In the genomic region with DNA sequence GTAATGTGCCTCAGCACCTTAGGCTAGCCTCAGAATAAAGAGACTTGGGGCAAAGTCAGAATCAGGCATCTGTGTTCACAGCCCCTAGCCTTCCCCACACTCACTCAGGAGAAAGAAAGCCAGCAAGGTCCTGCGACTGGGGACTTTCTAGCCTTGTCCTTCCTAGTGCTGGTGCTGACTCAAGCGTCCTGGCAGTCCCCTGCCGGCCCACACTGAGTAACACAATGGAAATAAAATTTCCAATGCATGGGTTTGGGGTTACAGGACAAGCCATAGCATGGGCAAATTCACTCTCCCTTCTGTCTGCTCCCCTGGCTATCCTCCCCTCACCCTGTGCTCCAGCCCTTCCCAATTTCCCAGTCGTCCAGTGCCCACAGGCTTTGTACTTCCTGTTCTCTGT, we compare ENCODE assay signal across 21 mouse cellular contexts. TPM values are rescaled to one million over a fixed set of nuclear protein-coding genes. Genes with fewer than 3 reads are reported as not detected.
DNase-seq lines count a peak whose midpoint lies in the region; ATAC-seq lines count a peak whose summit lies in the region.
"Had no signal": no experiment of that assay in that cellular context is flagged by ENCODE, and none has a peak within 500 bp of the region (broad histone marks: within the 10 kb centered on the region; RNA-seq: fewer than 3 reads in every experiment).

No protein-coding gene starts in this region.

- no peak overlapping the region for H3K4me2 ChIP-seq in heart, embryonic 13.5 days
- H3K4me2 ChIP-seq: midbrain, embryonic 12.5 days had no signal

- intact Hi-C loops in heart, postnatal 10 days (cut with DNase I) = no loop called here

- no peak overlapping the region for H3K4me3 ChIP-seq in heart, embryonic 13.5 days
- peak overlapping the region; percentile 23 for H3K4me3 ChIP-seq in megakaryocyte, embryonic 14.5 days (replicated peaks)
- H3K4me3 ChIP-seq in macrophage (ENCODE audit: inconsistent target) = no peak overlapping the region
- H3K4me3 ChIP-seq: erythroblast, embryonic 14.5 days; hindbrain, embryonic 10.5 days; midbrain, embryonic 12.5 days had no signal

- H3K9ac ChIP-seq in heart, embryonic 13.5 days = 0 out of 2 replicates have a peak overlapping the region, but pooled peaks have one; percentile 12
- H3K9ac ChIP-seq: midbrain, embryonic 12.5 days had no signal

- H3K27ac ChIP-seq in heart, embryonic 13.5 days (replicated peaks) = peak overlapping the region; percentile 45
- peak overlapping the region; percentile 5; the same call in 1 of the 2 replicates for H3K27ac ChIP-seq in macrophage
- H3K27ac ChIP-seq: hindbrain, embryonic 10.5 days; midbrain, embryonic 12.5 days had no signal

- DNase-seq in adrenal gland, postnatal 36 days = peak; percentile 48 to 54
- DNase-seq in adrenal gland, postnatal 25 days = no peak
- no peak for DNase-seq in heart, postnatal 10 days
- no peak for DNase-seq in thymus, postnatal 36 days
- DNase-seq: cerebellum, postnatal 14 days; kidney, adult 8-10 months; kidney, postnatal 25 days; lung, postnatal 14 days; right cerebral cortex, postnatal 25 days had no signal

- no peaks in the 10 kb centered on the region for H3K27me3 ChIP-seq in heart, embryonic 13.5 days (replicated peaks)
- no peaks in the 10 kb centered on the region for H3K27me3 ChIP-seq in megakaryocyte, embryonic 14.5 days (replicated peaks)
- H3K27me3 ChIP-seq: midbrain, embryonic 12.5 days had no signal

- no peaks in the 10 kb centered on the region for H3K9me3 ChIP-seq in heart, embryonic 13.5 days
- no peaks in the 10 kb centered on the region for H3K9me3 ChIP-seq in megakaryocyte, embryonic 14.5 days
- H3K9me3 ChIP-seq: hindbrain, embryonic 10.5 days; midbrain, embryonic 12.5 days had no signal

- no peaks in the 10 kb centered on the region for H3K79me2 ChIP-seq in macrophage (ENCODE audit: inconsistent target)

- WGBS in heart, embryonic 13.5 days = 46% methylated on average over 4 of the region's 4 CpGs
- 71% methylated on average over 4 of the region's 4 CpGs for WGBS in macrophage (ENCODE audit: missing documents)

- peaks cover 60% of the 10 kb centered on the region for H3K4me1 ChIP-seq in heart, embryonic 13.5 days
- H3K4me1 ChIP-seq in megakaryocyte, embryonic 14.5 days = peaks cover 68% of the 10 kb centered on the region

- peaks cover 30% of the 10 kb centered on the region for H3K36me3 ChIP-seq in heart, embryonic 13.5 days
- H3K36me3 ChIP-seq in megakaryocyte, embryonic 14.5 days (replicated peaks; ENCODE audit: low read length) = peaks cover 46% of the 10 kb centered on the region
- peaks cover 9% of the 10 kb centered on the region; the same call in 1 of the 2 replicates for H3K36me3 ChIP-seq in macrophage (ENCODE audit: inconsistent target)

- no peak for ATAC-seq in heart, embryonic 13.5 days (ENCODE audit: extremely low read depth, insufficient number of reproducible peaks, low FRiP score, low TSS enrichment)
- ATAC-seq in megakaryocyte, adult 5-6 weeks (ENCODE audit: poor library complexity, severe bottlenecking) = no peak
- ATAC-seq: forebrain, embryonic 14.5 days had no signal

RNA-seq across cellular contexts. Expression of a gene that starts 2.4 kb away (rescaled TPM):
- 10 to 100 TPM; 15.3 to 19.5 TPM for total RNA-seq in adrenal gland, postnatal 36 days (2021)
- total RNA-seq in adrenal gland, postnatal 25 days (2021) = 9.6 and 18.1 TPM in 2 replicates
- polyA plus RNA-seq in heart, embryonic 13.5 days (2015; fragmentation: Nextera tagmentation; extraction: Ambion mirVana) = 7.0 and 8.2 TPM in 2 replicates
- 10 to 100 TPM; 26.3 to 29.3 TPM for total RNA-seq in heart, postnatal 10 days (2021)
- 6.7 and 11.3 TPM in 2 replicates for polyA plus RNA-seq in megakaryocyte, embryonic 14.5 days (2012; ENCODE audit: insufficient read depth, low replicate concordance)
- total RNA-seq in megakaryocyte, adult 5-6 weeks (2015) = 3.3 and 3.8 TPM in 2 replicates
- total RNA-seq in megakaryocyte, adult 5-6 weeks (2017) = 1.3 and 1.8 TPM in 2 replicates
- 100 to 1,000 TPM in 16 of 26 experiments, 10 to 100 TPM in 10; 51.1 to 446 (median 182) TPM for total RNA-seq in macrophage (2018; cell fraction: chromatin; rRNA removed)
- total RNA-seq in macrophage (2018; cell fraction: cytosol; rRNA removed) = 10 to 100 TPM; 10.7 to 53.2 (median 26.1) TPM
- total RNA-seq in macrophage (2018; cell fraction: nucleus; rRNA removed) = 100 to 1,000 TPM in 13 of 26 experiments, 10 to 100 TPM in 13; 35.7 to 247 (median 87.5) TPM
- polyA plus RNA-seq in macrophage (2018) = 8.0 to 16.8 TPM (median 13.0 TPM) in 3 replicates

RNA-seq across cellular contexts. Expression of a gene that starts 12.5 kb away (rescaled TPM):
- total RNA-seq in adrenal gland, postnatal 36 days (2021) = not detected
- not detected in 2 replicates for total RNA-seq in adrenal gland, postnatal 25 days (2021)
- not detected in 2 replicates for polyA plus RNA-seq in heart, embryonic 13.5 days (2015; fragmentation: Nextera tagmentation; extraction: Ambion mirVana)
- total RNA-seq in heart, postnatal 10 days (2021) = not detected
- polyA plus RNA-seq in megakaryocyte, embryonic 14.5 days (2012; ENCODE audit: insufficient read depth, low replicate concordance) = not detected in 2 replicates
- 4.0 TPM in 1 of 2 replicates, not detected in the other for total RNA-seq in megakaryocyte, adult 5-6 weeks (2015)
- not detected in 2 replicates for total RNA-seq in megakaryocyte, adult 5-6 weeks (2017)
- 1 to 10 TPM in 2 of 26 experiments, not detected in 24; 4.4 to 4.9 TPM for total RNA-seq in macrophage (2018; cell fraction: chromatin; rRNA removed)
- total RNA-seq in macrophage (2018; cell fraction: cytosol; rRNA removed) = not detected
- total RNA-seq in macrophage (2018; cell fraction: nucleus; rRNA removed) = not detected
- 15.9 TPM in 1 of 3 replicates, not detected in the others for polyA plus RNA-seq in macrophage (2018)
- total RNA-seq: layer of hippocampus, postnatal 10 days had no signal
- polyA plus RNA-seq: erythroblast, embryonic 14.5 days; forebrain, embryonic 14.5 days; hindbrain, embryonic 10.5 days; liver, embryonic 16.5 days; midbrain, embryonic 12.5 days; neural tube, embryonic 14.5 days had no signal

RNA-seq across cellular contexts. Expression of a gene that starts 17.8 kb away (rescaled TPM):
- 10 to 100 TPM; 42.8 to 51.3 TPM for total RNA-seq in adrenal gland, postnatal 36 days (2021)
- 39.7 and 47.3 TPM in 2 replicates for total RNA-seq in adrenal gland, postnatal 25 days (2021)
- 27.8 and 30.3 TPM in 2 replicates for polyA plus RNA-seq in heart, embryonic 13.5 days (2015; fragmentation: Nextera tagmentation; extraction: Ambion mirVana)
- 10 to 100 TPM; 25.9 to 28.6 TPM for total RNA-seq in heart, postnatal 10 days (2021)
- polyA plus RNA-seq in megakaryocyte, embryonic 14.5 days (2012; ENCODE audit: insufficient read depth, low replicate concordance) = 1.9 and 7.1 TPM in 2 replicates
- 5.5 and 6.6 TPM in 2 replicates for total RNA-seq in megakaryocyte, adult 5-6 weeks (2015)
- total RNA-seq in megakaryocyte, adult 5-6 weeks (2017) = 10.1 and 13.0 TPM in 2 replicates
- total RNA-seq in macrophage (2018; cell fraction: chromatin; rRNA removed) = 1 to 10 TPM; 1.1 to 7.8 (median 4.4) TPM
- 10 to 100 TPM in 25 of 26 experiments, 1 to 10 TPM in 1; 9.5 to 26.0 (median 15.4) TPM for total RNA-seq in macrophage (2018; cell fraction: cytosol; rRNA removed)
- 10 to 100 TPM in 24 of 26 experiments, 1 to 10 TPM in 2; 4.8 to 27.5 (median 16.7) TPM for total RNA-seq in macrophage (2018; cell fraction: nucleus; rRNA removed)
- polyA plus RNA-seq in macrophage (2018) = 13.1 to 21.9 TPM (median 15.9 TPM) in 3 replicates

RNA-seq across cellular contexts. Expression of a gene that starts 17.8 kb away (rescaled TPM):
- 10 to 100 TPM; 33.9 to 35.9 TPM for total RNA-seq in adrenal gland, postnatal 36 days (2021)
- 38.0 and 38.9 TPM in 2 replicates for total RNA-seq in adrenal gland, postnatal 25 days (2021)
- polyA plus RNA-seq in heart, embryonic 13.5 days (2015; fragmentation: Nextera tagmentation; extraction: Ambion mirVana) = 22.2 and 25.7 TPM in 2 replicates
- 10 to 100 TPM; 25.1 to 26.6 TPM for total RNA-seq in heart, postnatal 10 days (2021)
- polyA plus RNA-seq in megakaryocyte, embryonic 14.5 days (2012; ENCODE audit: insufficient read depth, low replicate concordance) = 72.2 and 120 TPM in 2 replicates
- 16.4 and 18.7 TPM in 2 replicates for total RNA-seq in megakaryocyte, adult 5-6 weeks (2015)
- 11.1 and 13.2 TPM in 2 replicates for total RNA-seq in megakaryocyte, adult 5-6 weeks (2017)
- total RNA-seq in macrophage (2018; cell fraction: chromatin; rRNA removed) = 100 to 1,000 TPM in 1 of 26 experiments, 10 to 100 TPM in 25; 21.9 to 112 (median 45.9) TPM
- 10 to 100 TPM in 25 of 26 experiments, 1 to 10 TPM in 1; 8.9 to 19.7 (median 14.0) TPM for total RNA-seq in macrophage (2018; cell fraction: cytosol; rRNA removed)
- total RNA-seq in macrophage (2018; cell fraction: nucleus; rRNA removed) = 10 to 100 TPM; 14.5 to 56.4 (median 21.3) TPM
- polyA plus RNA-seq in macrophage (2018) = 11.2 to 26.1 TPM (median 14.0 TPM) in 3 replicates

RNA-seq across cellular contexts. Expression of a gene that starts 28.0 kb away (rescaled TPM):
- 1 to 10 TPM; 1.3 to 2.1 TPM for total RNA-seq in adrenal gland, postnatal 36 days (2021)
- total RNA-seq in adrenal gland, postnatal 25 days (2021) = 1.5 and 2.9 TPM in 2 replicates
- polyA plus RNA-seq in heart, embryonic 13.5 days (2015; fragmentation: Nextera tagmentation; extraction: Ambion mirVana) = 0.19 and 0.27 TPM in 2 replicates
- 1 to 10 TPM; 1.3 to 2.7 TPM for total RNA-seq in heart, postnatal 10 days (2021)
- polyA plus RNA-seq in megakaryocyte, embryonic 14.5 days (2012; ENCODE audit: insufficient read depth, low replicate concordance) = 3.3 and 6.4 TPM in 2 replicates
- total RNA-seq in megakaryocyte, adult 5-6 weeks (2015) = 0.04 TPM in 1 of 2 replicates, not detected in the other
- total RNA-seq in megakaryocyte, adult 5-6 weeks (2017) = not detected in 2 replicates
- total RNA-seq in macrophage (2018; cell fraction: chromatin; rRNA removed) = 10 to 100 TPM in 19 of 26 experiments, 1 to 10 TPM in 7; 5.5 to 19.9 (median 13.9) TPM
- 1 to 10 TPM in 3 of 26 experiments, under 1 TPM in 19, not detected in 4; 0.04 to 1.2 (median 0.14) TPM for total RNA-seq in macrophage (2018; cell fraction: cytosol; rRNA removed)
- 10 to 100 TPM in 3 of 26 experiments, 1 to 10 TPM in 23; 1.9 to 12.2 (median 5.4) TPM for total RNA-seq in macrophage (2018; cell fraction: nucleus; rRNA removed)
- polyA plus RNA-seq in macrophage (2018) = 0.17 to 0.26 TPM (median 0.21 TPM) in 3 replicates
- total RNA-seq: granulocyte monocyte progenitor cell, adult 5-6 weeks had no signal
- polyA plus RNA-seq: erythroblast, embryonic 14.5 days; hindbrain, embryonic 10.5 days had no signal

Comparison
In these comparisons a context has a peak if more than half of its experiments do, and no peak if none do; other contexts are left out.
1. DNase-seq: peak in adrenal gland, postnatal 36 days (2 of 2); none in adrenal gland, postnatal 25 days (single experiment), heart, postnatal 10 days (0 of 2) and thymus, postnatal 36 days (0 of 2).